ENCODE assay signal across 9 mouse cellular contexts in genomic region chr10:127879155-127879688, GRCm38 (mm10). TPM values are rescaled to one million over a fixed set of nuclear protein-coding genes. Genes with fewer than 3 reads are reported as not detected.
A peak's percentile ranks its signal among the peaks of the same experiment; 100 is the strongest.
DNase-seq lines count a peak whose midpoint lies in the region; ATAC-seq lines count a peak whose summit lies in the region.
"Had no signal": no experiment of that assay in that cellular context is flagged by ENCODE, and none has a peak within 500 bp of the region (broad histone marks: within the 10 kb centered on the region; RNA-seq: fewer than 3 reads in every experiment).

No protein-coding gene starts in this region.

- DNase-seq in right cerebral cortex, adult 18-20 months = peak; percentile 10
- DNase-seq in right cerebral cortex, postnatal 36 days (ENCODE audit: low spot score in 2 of 2) = no peak
- peak; percentile 11 for DNase-seq in fat pad, adult 2 months (ENCODE audit: extremely low read depth, low read depth, low spot score)
- peak; percentile 40 for DNase-seq in liver
- DNase-seq in adrenal gland, adult 18-20 months (ENCODE audit: low spot score in 2 of 2) = no peak

- peak overlapping the region; percentile 80 for H3K27ac ChIP-seq in stomach, embryonic 16.5 days (ENCODE audit: low read length)
- H3K27ac ChIP-seq in neural tube, embryonic 15.5 days (replicated peaks) = no peak overlapping the region

- no peaks in the 10 kb centered on the region for H3K9me3 ChIP-seq in stomach, embryonic 16.5 days (replicated peaks; ENCODE audit: control insufficient read depth, low read length)
- H3K9me3 ChIP-seq in neural tube, embryonic 15.5 days (replicated peaks) = no peaks in the 10 kb centered on the region

- H3K9ac ChIP-seq in stomach, embryonic 16.5 days (ENCODE audit: low read length) = peak overlapping the region; percentile 34; the same call in 1 of the 2 replicates
- H3K9ac ChIP-seq in neural tube, embryonic 15.5 days (replicated peaks) = no peak overlapping the region

- WGBS in stomach, embryonic 16.5 days = 64% methylated on average over 3 of the region's 3 CpGs
- WGBS in neural tube, embryonic 15.5 days = 92% methylated on average over 3 of the region's 3 CpGs

- H3K36me3 ChIP-seq in stomach, embryonic 16.5 days (ENCODE audit: control insufficient read depth, insufficient read depth, low read length) = no peaks in the 10 kb centered on the region
- no peaks in the 10 kb centered on the region for H3K36me3 ChIP-seq in neural tube, embryonic 15.5 days

- peak; percentile 73 for ATAC-seq in stomach, embryonic 16.5 days (ENCODE audit: insufficient read depth, low FRiP score)
- ATAC-seq in neural tube, embryonic 15.5 days (ENCODE audit: low FRiP score) = no peak
- no peak for ATAC-seq in erythroblast, adult 5-6 weeks (replicated peaks; ENCODE audit: low FRiP score, poor library complexity, severe bottlenecking)
- ATAC-seq: midbrain, embryonic 16.5 days had no signal

- no peak overlapping the region for H3K4me3 ChIP-seq in stomach, embryonic 16.5 days (replicated peaks; ENCODE audit: low read length)
- H3K4me3 ChIP-seq in neural tube, embryonic 15.5 days (replicated peaks) = no peak overlapping the region

- no peaks in the 10 kb centered on the region for H3K27me3 ChIP-seq in stomach, embryonic 16.5 days (ENCODE audit: control insufficient read depth, insufficient read depth, low read length)
- no peaks in the 10 kb centered on the region for H3K27me3 ChIP-seq in neural tube, embryonic 15.5 days (replicated peaks)

- H3K4me1 ChIP-seq in stomach, embryonic 16.5 days (ENCODE audit: control insufficient read depth, insufficient read depth, low read length) = 0 out of 2 replicates have a peak, but pooled peaks cover 6% of the 10 kb centered on the region
- no peaks in the 10 kb centered on the region for H3K4me1 ChIP-seq in neural tube, embryonic 15.5 days

- H3K4me2 ChIP-seq in stomach, embryonic 16.5 days (ENCODE audit: low read depth, low read length) = peak overlapping the region; percentile 17; the same call in 1 of the 2 replicates
- no peak overlapping the region for H3K4me2 ChIP-seq in neural tube, embryonic 15.5 days

RNA-seq across cellular contexts. Expression of gene Rdh7, which starts 9.4 kb away (rescaled TPM):
- polyA plus RNA-seq in stomach, embryonic 16.5 days (2015; fragmentation: Nextera tagmentation; extraction: Ambion mirVana) = 0.40 and 0.57 TPM in 2 replicates
- polyA plus RNA-seq in neural tube, embryonic 15.5 days (2015; fragmentation: Nextera tagmentation; extraction: Ambion mirVana) = not detected in 2 replicates
- total RNA-seq in erythroblast, adult 5-6 weeks (2015; ENCODE audit: low replicate concordance) = not detected in 2 replicates
- total RNA-seq in erythroblast, adult 5-6 weeks (2017; ENCODE audit: low replicate concordance) = not detected in 2 replicates
- total RNA-seq in adrenal gland, adult 18-20 months (2021) = not detected
- polyA plus RNA-seq: midbrain, embryonic 16.5 days had no signal

RNA-seq across cellular contexts. Expression of gene Rdh16f2, which starts 12.9 kb away (rescaled TPM):
- polyA plus RNA-seq in stomach, embryonic 16.5 days (2015; fragmentation: Nextera tagmentation; extraction: Ambion mirVana) = 0.10 TPM in 1 of 2 replicates, not detected in the other
- polyA plus RNA-seq in neural tube, embryonic 15.5 days (2015; fragmentation: Nextera tagmentation; extraction: Ambion mirVana) = not detected in 2 replicates
- total RNA-seq in erythroblast, adult 5-6 weeks (2015; ENCODE audit: low replicate concordance) = not detected in 2 replicates
- not detected in 2 replicates for total RNA-seq in erythroblast, adult 5-6 weeks (2017; ENCODE audit: low replicate concordance)
- under 1 TPM in 1 of 2 experiments, not detected in 1; 0.33 TPM for total RNA-seq in adrenal gland, adult 18-20 months (2021)
- polyA plus RNA-seq: midbrain, embryonic 16.5 days had no signal

RNA-seq across cellular contexts. Expression of gene Sdr9c7, which starts 19.1 kb away (rescaled TPM):
- 4.4 and 12.2 TPM in 2 replicates for polyA plus RNA-seq in stomach, embryonic 16.5 days (2015; fragmentation: Nextera tagmentation; extraction: Ambion mirVana)
- 0.06 TPM in 1 of 2 replicates, not detected in the other for polyA plus RNA-seq in neural tube, embryonic 15.5 days (2015; fragmentation: Nextera tagmentation; extraction: Ambion mirVana)
- total RNA-seq in erythroblast, adult 5-6 weeks (2015; ENCODE audit: low replicate concordance) = not detected in 2 replicates
- not detected in 2 replicates for total RNA-seq in erythroblast, adult 5-6 weeks (2017; ENCODE audit: low replicate concordance)
- 1 to 10 TPM in 1 of 2 experiments, under 1 TPM in 1; 0.32 to 2.7 TPM for total RNA-seq in adrenal gland, adult 18-20 months (2021)
- polyA plus RNA-seq: midbrain, embryonic 16.5 days had no signal

RNA-seq across cellular contexts. Expression of gene Rdh19, which starts 29.5 kb away (rescaled TPM):
- not detected in 2 replicates for polyA plus RNA-seq in stomach, embryonic 16.5 days (2015; fragmentation: Nextera tagmentation; extraction: Ambion mirVana)
- polyA plus RNA-seq in neural tube, embryonic 15.5 days (2015; fragmentation: Nextera tagmentation; extraction: Ambion mirVana) = not detected in 2 replicates
- total RNA-seq in erythroblast, adult 5-6 weeks (2015; ENCODE audit: low replicate concordance) = not detected in 2 replicates
- total RNA-seq in erythroblast, adult 5-6 weeks (2017; ENCODE audit: low replicate concordance) = not detected in 2 replicates
- total RNA-seq in adrenal gland, adult 18-20 months (2021) = not detected
- polyA plus RNA-seq: midbrain, embryonic 16.5 days had no signal

Comparison
In these comparisons a context has a peak if more than half of its experiments do, and no peak if none do; other contexts are left out.
1. DNase-seq: peak in right cerebral cortex, adult 18-20 months (single experiment), fat pad, adult 2 months (single experiment) and liver (single experiment); none in right cerebral cortex, postnatal 36 days (0 of 2) and adrenal gland, adult 18-20 months (0 of 2).